Mouse (Mus musculus) cerebellum, adult 9-11 months (tissue): Measurements from ENCODE around the gene Nf1.
A peak's percentile ranks its signal among the peaks of the same experiment; 100 is the strongest.

ENCODE experiments used
- DNase-seq: peaks from one replicate; pipeline ENCODE4 v3.0.0; 2022

The Nf1 gene

GRCm38 (mm10) chr11:79529736-79530135 is 190.2 kb downstream of the Nf1 start:
- no peak for DNase-seq

GRCm38 (mm10) chr11:79530333-79530761 is 190.9 kb downstream of the Nf1 start, which contains the start of the genes Evi2 and Evi2a:
Evi2 (minus strand) TSS chr11:79530589.
Evi2a (minus strand) TSS chr11:79530609.
- DNase-seq: no peak

- no peak for DNase-seq
Measured at GRCm38 (mm10) chr11:79530774-79531173, 191.3 kb downstream of the Nf1 start.

DNA sequence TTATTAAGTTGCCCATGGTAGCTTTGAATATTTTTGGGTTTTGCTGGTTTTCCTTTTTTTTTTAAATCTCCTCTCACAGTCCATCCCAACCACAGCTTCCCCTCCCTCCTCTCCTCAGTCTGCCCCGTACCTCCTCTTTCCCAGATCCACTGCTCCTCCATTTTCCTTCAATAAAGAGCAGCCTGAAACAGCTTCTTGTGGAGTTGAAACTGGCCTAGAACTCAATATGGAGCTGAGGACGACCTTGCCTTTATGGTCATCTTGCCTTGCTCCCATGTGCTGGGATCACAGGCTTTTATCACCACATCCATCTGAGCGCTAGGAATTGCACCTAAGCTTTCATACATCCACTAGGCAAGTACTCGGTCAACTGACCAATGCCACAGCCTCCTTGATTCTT is 192.0 kb downstream of the Nf1 start:
- DNase-seq: no peak

DNA sequence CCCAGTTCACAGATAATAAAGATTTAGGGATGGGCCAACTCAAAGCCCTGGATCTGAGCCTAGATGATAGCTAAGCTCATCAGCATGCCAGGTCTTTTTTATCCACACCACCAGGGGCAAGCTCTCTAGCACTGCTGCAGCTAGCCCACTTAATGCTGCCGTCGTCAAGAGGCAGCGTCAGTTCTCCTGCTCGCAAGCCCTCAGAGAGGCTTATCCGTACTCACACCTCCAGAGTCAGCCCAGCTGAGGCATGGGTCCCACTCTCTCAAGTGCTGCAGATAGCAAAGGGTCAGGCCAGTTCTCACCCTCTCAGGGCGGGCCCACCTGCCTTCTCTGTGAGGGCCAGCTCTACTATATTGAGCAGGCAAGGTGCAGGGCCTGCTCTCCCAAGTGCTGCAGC is 193.8 kb downstream of the Nf1 start:
- peak; percentile 10 for DNase-seq

- peak; percentile 31 for DNase-seq
Measured at GRCm38 (mm10) chr11:79533950-79534690, 194.6 kb downstream of the Nf1 start.

DNA sequence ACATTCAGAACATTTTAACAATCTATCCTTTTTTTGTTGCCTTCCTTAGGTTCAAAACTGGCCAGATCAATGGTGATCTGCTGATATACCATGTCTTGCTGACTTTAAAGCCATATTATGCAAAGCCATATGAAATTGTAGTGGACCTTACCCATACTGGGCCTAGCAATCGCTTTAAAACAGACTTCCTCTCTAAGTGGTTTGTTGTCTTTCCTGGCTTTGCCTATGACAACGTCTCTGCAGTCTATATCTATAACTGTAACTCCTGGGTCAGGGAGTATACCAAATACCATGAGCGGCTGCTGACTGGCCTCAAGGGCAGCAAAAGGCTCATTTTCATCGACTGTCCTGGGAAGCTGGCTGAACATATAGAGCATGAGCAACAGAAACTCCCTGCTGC is 196.1 kb downstream of the Nf1 start:
- no peak for DNase-seq

DNA sequence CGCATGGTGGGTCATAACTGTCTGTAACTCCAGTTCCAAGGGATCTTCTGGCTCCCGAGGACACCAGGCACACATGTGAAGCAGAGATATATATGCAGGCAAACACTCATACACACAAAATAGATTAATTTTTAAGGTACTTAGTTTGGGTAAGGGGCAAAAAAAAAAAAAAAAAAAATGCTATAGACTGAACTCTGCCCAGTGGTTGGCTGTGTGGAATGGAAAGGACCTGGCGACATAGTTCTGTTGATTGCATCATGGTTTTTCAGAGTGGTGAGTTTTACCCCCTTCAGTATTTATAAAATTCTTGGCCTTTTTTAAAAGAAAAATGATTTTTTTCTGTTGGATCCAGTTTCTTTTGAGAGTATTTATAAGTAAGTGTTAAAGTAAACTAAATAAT is 196.8 kb downstream of the Nf1 start:
- DNase-seq: no peak

- DNase-seq: no peak
Measured at GRCm38 (mm10) chr11:79552622-79553021, 213.1 kb downstream of the Nf1 start.

- DNase-seq: no peak
Measured at GRCm38 (mm10) chr11:79560536-79560935, 221.0 kb downstream of the Nf1 start.

- DNase-seq: no peak
Measured at GRCm38 (mm10) chr11:79563493-79563892, 224.0 kb downstream of the Nf1 start.

DNA sequence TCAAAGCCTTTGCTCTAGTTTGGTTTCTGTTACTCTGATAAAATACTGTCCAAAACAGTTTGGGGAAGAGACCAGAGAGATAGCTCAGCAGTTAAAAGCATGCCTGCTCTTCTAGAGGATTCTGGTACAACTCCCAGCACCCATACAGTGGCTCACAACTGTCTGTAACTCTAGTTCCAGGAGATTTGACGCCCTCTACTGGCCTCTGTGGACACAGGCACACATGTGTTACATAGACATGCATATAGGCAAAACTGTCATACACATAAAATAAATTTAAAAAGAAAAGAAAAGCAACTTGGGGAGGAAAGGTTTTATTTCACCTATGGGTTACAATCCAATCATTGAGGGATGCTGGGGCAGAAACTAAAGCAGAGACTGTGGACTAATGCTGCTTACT is 227.5 kb downstream of the Nf1 start:
- DNase-seq: no peak

DNA sequence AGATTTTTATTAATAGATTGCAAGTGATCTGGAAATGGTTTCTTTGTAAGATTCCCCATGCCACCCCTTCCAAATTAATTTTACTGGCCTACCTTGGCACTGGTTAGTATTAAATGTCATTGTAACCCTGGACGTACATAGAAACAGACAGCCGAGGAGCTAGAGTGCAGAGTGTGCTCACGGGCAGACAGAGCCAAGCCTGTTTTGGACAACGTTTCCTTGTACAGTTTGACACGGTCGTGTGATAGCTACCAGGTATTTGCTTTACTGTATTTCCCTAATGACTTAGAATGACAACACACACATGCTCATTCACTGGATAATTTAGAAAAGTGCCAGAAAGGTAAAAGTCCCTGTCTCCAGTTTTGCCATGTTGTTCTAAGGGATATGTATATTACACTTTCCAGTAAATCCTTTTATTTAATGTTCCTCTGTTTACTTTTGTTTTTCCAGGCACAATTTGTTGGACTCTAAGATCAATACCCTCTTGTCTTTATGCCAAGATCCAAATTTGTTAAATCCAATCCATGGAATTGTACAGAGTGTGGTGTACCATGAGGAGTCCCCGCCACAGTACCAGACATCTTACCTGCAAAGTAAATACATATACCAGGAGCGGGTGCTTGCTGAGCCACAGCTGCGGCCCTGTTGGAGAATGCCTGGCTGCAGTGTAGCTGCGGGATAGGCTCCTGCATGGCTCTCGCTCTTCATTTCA is 228.9 kb downstream of the Nf1 start:
- no peak for DNase-seq

GRCm38 (mm10) chr11:79570319-79570718 is 230.8 kb downstream of the Nf1 start:
- no peak for DNase-seq

DNA sequence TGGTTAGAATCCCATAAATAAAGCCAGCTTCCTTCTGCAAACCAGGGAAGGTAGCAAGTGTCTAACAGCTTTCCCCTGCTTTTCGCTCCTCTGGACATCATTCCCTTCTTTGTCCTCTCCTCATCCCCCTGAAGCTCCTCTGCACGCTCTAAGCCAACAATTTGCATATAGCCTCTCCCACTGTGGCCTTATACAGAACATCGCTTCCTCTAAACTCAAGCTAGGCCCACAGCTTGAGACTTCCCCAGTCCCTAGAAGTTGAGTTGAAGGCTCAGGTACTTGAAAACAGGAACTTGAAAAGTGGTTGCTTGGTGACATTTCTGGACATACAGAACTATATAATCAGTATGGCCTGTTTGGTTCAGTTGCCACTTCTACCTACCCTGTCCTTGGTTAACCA is 234.3 kb downstream of the Nf1 start:
- no peak for DNase-seq

DNA sequence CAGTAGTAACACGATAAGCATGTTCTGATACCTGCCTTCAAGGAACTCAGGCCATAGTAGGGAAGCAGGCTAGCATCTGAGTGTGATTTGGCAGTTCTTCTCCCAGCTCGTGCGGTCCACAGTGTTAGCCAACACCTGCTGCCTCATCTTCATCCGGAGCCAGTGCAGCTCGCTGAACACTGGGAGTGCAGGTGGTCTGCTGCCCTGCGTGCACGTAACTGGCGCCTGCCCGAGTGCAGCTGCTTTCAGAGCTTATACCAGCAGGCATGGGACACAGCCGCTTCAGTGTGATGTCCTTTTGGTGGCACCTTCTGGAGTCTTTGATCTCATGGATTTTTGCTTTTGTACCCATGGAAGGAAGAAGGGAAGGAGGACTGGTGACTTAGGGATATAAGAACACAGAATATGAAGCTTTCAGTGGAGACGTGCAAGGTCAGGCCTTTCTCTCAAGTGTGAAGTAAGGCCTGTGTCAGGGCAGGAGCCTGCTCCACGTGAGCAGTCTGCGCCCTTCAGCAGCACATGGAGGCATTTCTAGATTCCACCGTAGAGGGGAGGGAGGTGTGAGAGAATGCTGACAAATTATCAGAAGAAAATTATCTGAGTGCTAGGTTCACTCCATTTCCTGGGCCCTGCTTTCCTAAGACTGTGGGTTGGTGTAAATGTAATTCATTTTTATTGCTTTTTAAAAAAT is 236.0 kb downstream of the Nf1 start:
- DNase-seq: no peak

GRCm38 (mm10) chr11:79577741-79578140 is 238.2 kb downstream of the Nf1 start:
- peak; percentile 66 for DNase-seq

DNA sequence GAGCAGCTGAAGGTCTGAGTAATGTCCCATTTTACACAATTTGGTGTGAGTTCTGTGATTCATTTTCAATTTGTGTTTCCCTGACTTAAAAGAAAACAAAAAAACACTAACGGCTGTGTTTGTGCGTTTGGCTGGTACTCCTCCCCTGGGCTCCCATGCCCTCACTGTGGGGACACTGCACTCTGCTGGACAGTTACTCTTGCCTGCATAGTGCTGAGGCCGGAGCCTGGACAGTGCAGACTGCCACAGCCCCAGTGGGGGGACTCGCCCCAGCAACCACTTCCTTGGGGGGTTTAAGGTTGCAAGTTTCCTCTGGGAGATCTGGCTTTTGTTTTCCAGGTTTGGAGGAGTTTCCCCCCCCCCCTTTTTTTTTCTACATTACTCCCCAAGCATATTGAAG is 241.2 kb downstream of the Nf1 start:
- DNase-seq: no peak

DNA sequence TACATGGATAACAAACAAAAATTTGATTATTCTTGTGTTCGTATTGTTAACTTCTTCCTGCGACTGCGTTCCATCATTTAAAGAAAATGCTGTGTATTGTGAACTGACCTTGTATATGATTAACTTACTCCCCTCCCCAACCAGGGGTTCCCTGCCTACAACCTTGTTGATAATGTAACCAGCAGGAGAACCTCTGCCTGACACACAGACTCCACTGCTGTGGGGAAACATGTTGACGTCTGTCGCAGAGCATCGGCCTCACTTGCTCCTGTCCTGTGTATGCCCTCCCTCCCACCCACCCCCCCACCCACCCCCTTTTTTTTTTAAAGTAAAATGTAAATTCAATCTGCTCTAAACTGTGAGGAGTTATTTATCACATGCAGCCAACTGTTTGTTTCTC is 241.8 kb downstream of the Nf1 start:
- DNase-seq: no peak

- peak; percentile 73 for DNase-seq
Measured at GRCm38 (mm10) chr11:79584191-79584590, 244.7 kb downstream of the Nf1 start.

GRCm38 (mm10) chr11:79589317-79590075 is 250.0 kb downstream of the Nf1 start:
- DNase-seq: peak; percentile 61

GRCm38 (mm10) chr11:79590664-79591590 is 251.4 kb downstream of the Nf1 start, which contains the start of gene Rab11fip4:
Rab11fip4 (plus strand) TSS chr11:79591212.
- DNase-seq: peak; percentile 77
